Mouse (Mus musculus) ovary, postnatal 36 days (tissue): Measurements from ENCODE around the gene Srrm1.
A peak's percentile ranks its signal among the peaks of the same experiment; 100 is the strongest.
"Not testable (repeated sequence)": the region's sequence is repeated elsewhere in the genome, so short reads cannot be mapped to it uniquely, and the experiment has no call there.

Experiments
- DNase-seq: peaks from one replicate; pipeline ENCODE4 v3.0.0; 2022; ENCODE audit warnings: low spot score, mixed read lengths

Srrm1 gene

GRCm38 (mm10) chr4:135353066-135353793 is at the start of gene Srrm1:
Gene Srrm1, minus strand, starts transcription at chr4:135353321.
- peak; percentile 100 for DNase-seq

GRCm38 (mm10) chr4:135401881-135402280 is 48.8 kb upstream of the Srrm1 start:
- DNase-seq: no peak

- no peak for DNase-seq
Observed at GRCm38 (mm10) chr4:135397991-135398390, 44.9 kb upstream of the Srrm1 start, which contains the start of gene Ncmap. Gene Ncmap, minus strand, starts transcription at chr4:135398227.

- no peak for DNase-seq
Observed at GRCm38 (mm10) chr4:135397551-135397950, 44.4 kb upstream of the Srrm1 start.

GRCm38 (mm10) chr4:135396303-135396702 is 43.2 kb upstream of the Srrm1 start:
- DNase-seq: no peak

GRCm38 (mm10) chr4:135395375-135395774 is 42.3 kb upstream of the Srrm1 start:
- DNase-seq: no peak

GRCm38 (mm10) chr4:135394666-135395065 is 41.5 kb upstream of the Srrm1 start:
- no peak for DNase-seq

- DNase-seq: no peak
Observed at GRCm38 (mm10) chr4:135393381-135393780, 40.3 kb upstream of the Srrm1 start.

GRCm38 (mm10) chr4:135392801-135393200 is 39.7 kb upstream of the Srrm1 start:
- DNase-seq: no peak

- DNase-seq: no peak
Observed at GRCm38 (mm10) chr4:135391014-135391413, 37.9 kb upstream of the Srrm1 start.

GRCm38 (mm10) chr4:135385614-135386013 is 32.5 kb upstream of the Srrm1 start:
- no peak for DNase-seq

GRCm38 (mm10) chr4:135382316-135382715 is 29.2 kb upstream of the Srrm1 start:
- DNase-seq: peak; percentile 67

GRCm38 (mm10) chr4:135381355-135381754 is 28.2 kb upstream of the Srrm1 start:
- DNase-seq: no peak

GRCm38 (mm10) chr4:135377241-135377640 is 24.1 kb upstream of the Srrm1 start:
- DNase-seq: no peak

GRCm38 (mm10) chr4:135375444-135375843 is 22.3 kb upstream of the Srrm1 start:
- no peak for DNase-seq

- DNase-seq: no peak
Observed at GRCm38 (mm10) chr4:135373299-135373698, 20.2 kb upstream of the Srrm1 start.

GRCm38 (mm10) chr4:135370372-135370771 is 17.3 kb upstream of the Srrm1 start:
- DNase-seq: no peak

GRCm38 (mm10) chr4:135362828-135363227 is 9.7 kb upstream of the Srrm1 start:
- no peak for DNase-seq

GRCm38 (mm10) chr4:135361722-135362121 is 8.6 kb upstream of the Srrm1 start:
- no peak for DNase-seq

GRCm38 (mm10) chr4:135358736-135359135 is 5.6 kb upstream of the Srrm1 start:
- DNase-seq: no peak

GRCm38 (mm10) chr4:135357221-135357920 is 4.2 kb upstream of the Srrm1 start:
- DNase-seq: no peak

- DNase-seq: no peak
Observed at GRCm38 (mm10) chr4:135355886-135356550, 2.9 kb upstream of the Srrm1 start.

- not testable (repeated sequence) for DNase-seq
Observed at GRCm38 (mm10) chr4:135354751-135355150, 1.6 kb upstream of the Srrm1 start.
